In the genomic region with DNA sequence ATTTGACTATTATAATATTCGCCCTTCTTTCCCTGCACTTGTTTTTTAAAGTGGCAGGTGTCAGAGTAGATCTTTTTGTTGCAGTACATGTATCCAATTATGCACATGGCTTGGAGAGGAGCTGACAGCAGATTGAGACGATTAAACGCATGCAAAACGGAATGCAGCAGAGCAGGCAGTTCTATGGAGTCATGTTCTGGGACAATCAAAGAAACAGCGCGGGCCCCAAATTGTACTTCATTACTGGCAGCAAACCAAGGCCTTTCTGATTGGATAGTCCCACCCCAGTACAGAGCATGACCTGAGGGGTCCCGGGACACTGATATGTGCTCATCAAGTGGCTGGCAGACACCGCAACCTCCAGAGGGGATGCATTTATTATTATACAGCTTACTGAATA, we compare ENCODE assay signal across 19 mouse cellular contexts.
A peak's percentile ranks its signal among the peaks of the same experiment; 100 is the strongest.
DNase-seq lines count a peak whose midpoint lies in the region; ATAC-seq and TF ChIP-seq lines count a peak whose summit lies in the region.
"Had no signal": no experiment of that assay in that cellular context is flagged by ENCODE, and none has a peak within 500 bp of the region (broad histone marks: within the 10 kb centered on the region; RNA-seq: fewer than 3 reads in every experiment).

No protein-coding gene starts in this region.

- H3K9me3 ChIP-seq in forebrain, embryonic 13.5 days (replicated peaks): no peaks in the 10 kb centered on the region
- no peaks in the 10 kb centered on the region for H3K9me3 ChIP-seq in forebrain, embryonic 10.5 days
- no peaks in the 10 kb centered on the region for H3K9me3 ChIP-seq in forebrain, embryonic 16.5 days (ENCODE audit: control insufficient read depth, low read length)
- no peaks in the 10 kb centered on the region for H3K9me3 ChIP-seq in midbrain, embryonic 16.5 days (replicated peaks; ENCODE audit: control insufficient read depth, low read length, poor library complexity, severe bottlenecking)
- no peaks in the 10 kb centered on the region for H3K9me3 ChIP-seq in intestine, postnatal 0 days (ENCODE audit: control insufficient read depth)
- H3K9me3 ChIP-seq: embryonic facial prominence, embryonic 15.5 days; heart, embryonic 13.5 days; limb, embryonic 15.5 days had no signal

- peak; percentile 75 for ATAC-seq in forebrain, embryonic 13.5 days
- peak; percentile 79 for ATAC-seq in forebrain, embryonic 16.5 days
- ATAC-seq in midbrain, embryonic 16.5 days: peak; percentile 72
- ATAC-seq in intestine, postnatal 0 days: no peak

- H3K4me2 ChIP-seq in forebrain, embryonic 13.5 days: no peak overlapping the region
- no peak overlapping the region for H3K4me2 ChIP-seq in forebrain, embryonic 16.5 days (ENCODE audit: low read length)
- H3K4me2 ChIP-seq in midbrain, embryonic 16.5 days (ENCODE audit: low read length): no peak overlapping the region
- no peak overlapping the region for H3K4me2 ChIP-seq in intestine, postnatal 0 days (replicated peaks; ENCODE audit: low read depth)
- H3K4me2 ChIP-seq: embryonic facial prominence, embryonic 15.5 days; heart, embryonic 13.5 days; limb, embryonic 15.5 days had no signal

- H3K27ac ChIP-seq in forebrain, embryonic 13.5 days: no peak overlapping the region
- H3K27ac ChIP-seq in forebrain, embryonic 10.5 days: no peak overlapping the region
- H3K27ac ChIP-seq in forebrain, embryonic 16.5 days (ENCODE audit: low read length): no peak overlapping the region
- no peak overlapping the region for H3K27ac ChIP-seq in midbrain, embryonic 16.5 days (ENCODE audit: low read length)
- no peak overlapping the region for H3K27ac ChIP-seq in intestine, postnatal 0 days (ENCODE audit: low read depth, low read length)
- H3K27ac ChIP-seq: embryonic facial prominence, embryonic 15.5 days; heart, embryonic 13.5 days; limb, embryonic 15.5 days had no signal

- no peak for DNase-seq in forebrain, embryonic 10.5 days (ENCODE audit: extremely low spot score, low spot score)
- DNase-seq in brain, embryonic 14.5 days (ENCODE audit: low read depth): peak; percentile 73
- DNase-seq in heart, postnatal 14 days: no peak
- DNase-seq: adrenal gland, adult 2 months; cerebellum, adult 11 months; heart, adult 11 months; heart, postnatal 4 days; kidney, adult 18-20 months; kidney, postnatal 14 days; lung, postnatal 14 days; thymus, postnatal 36 days had no signal

- 33% methylated on average over 8 of the region's 8 CpGs for WGBS in forebrain, embryonic 13.5 days
- WGBS in forebrain, embryonic 10.5 days: 70% methylated on average over 8 of the region's 8 CpGs
- 26% methylated on average over 8 of the region's 8 CpGs for WGBS in forebrain, embryonic 16.5 days
- WGBS in midbrain, embryonic 16.5 days: 21% methylated on average over 8 of the region's 8 CpGs
- WGBS in intestine, postnatal 0 days: 63% methylated on average over 8 of the region's 8 CpGs

- TF ChIP-seq CTCF in brain, embryonic 14.5 days (IDR thresholded peaks at IDR 0.05; ENCODE audit: borderline replicate concordance, extremely low read depth, insufficient read depth, insufficient read length): no peak
- no peak for TF ChIP-seq CTCF in intestine, postnatal 0 days (IDR thresholded peaks at IDR 0.05; ENCODE audit: low read depth)

- TF ChIP-seq POLR2A in brain, embryonic 14.5 days (IDR thresholded peaks at IDR 0.05; ENCODE audit: borderline replicate concordance, extremely low read depth, insufficient read depth, insufficient read length, poor library complexity, severe bottlenecking): no peak

- intact Hi-C loops in heart, postnatal 14 days (cut with DNase I): no loop called here

- H3K36me3 ChIP-seq in forebrain, embryonic 13.5 days (ENCODE audit: poor library complexity, severe bottlenecking): no peaks in the 10 kb centered on the region
- H3K36me3 ChIP-seq in forebrain, embryonic 10.5 days (replicated peaks): no peaks in the 10 kb centered on the region
- no peaks in the 10 kb centered on the region for H3K36me3 ChIP-seq in forebrain, embryonic 16.5 days (ENCODE audit: control insufficient read depth, insufficient read depth)
- no peaks in the 10 kb centered on the region for H3K36me3 ChIP-seq in midbrain, embryonic 16.5 days (ENCODE audit: control insufficient read depth, insufficient read depth, low read length)
- H3K36me3 ChIP-seq in intestine, postnatal 0 days (ENCODE audit: control insufficient read depth, insufficient read depth): no peaks in the 10 kb centered on the region
- H3K36me3 ChIP-seq: embryonic facial prominence, embryonic 15.5 days; heart, embryonic 13.5 days; limb, embryonic 15.5 days had no signal

- H3K27me3 ChIP-seq in forebrain, embryonic 13.5 days: no peaks in the 10 kb centered on the region
- H3K27me3 ChIP-seq in forebrain, embryonic 10.5 days (ENCODE audit: poor library complexity, severe bottlenecking): peaks cover 8% of the 10 kb centered on the region
- H3K27me3 ChIP-seq in forebrain, embryonic 16.5 days (replicated peaks; ENCODE audit: control insufficient read depth, insufficient read depth, low read length): no peaks in the 10 kb centered on the region
- H3K27me3 ChIP-seq in midbrain, embryonic 16.5 days (ENCODE audit: control insufficient read depth, insufficient read depth, low read depth, low read length): no peaks in the 10 kb centered on the region
- no peaks in the 10 kb centered on the region for H3K27me3 ChIP-seq in intestine, postnatal 0 days (replicated peaks; ENCODE audit: control insufficient read depth, insufficient read depth, low read length)
- H3K27me3 ChIP-seq: CH12.LX; embryonic facial prominence, embryonic 15.5 days; heart, embryonic 13.5 days; limb, embryonic 15.5 days had no signal

- no peak overlapping the region for H3K9ac ChIP-seq in forebrain, embryonic 13.5 days
- no peak overlapping the region for H3K9ac ChIP-seq in forebrain, embryonic 16.5 days (replicated peaks; ENCODE audit: low read depth, low read length)
- no peak overlapping the region for H3K9ac ChIP-seq in midbrain, embryonic 16.5 days (ENCODE audit: low read depth, low read length)
- no peak overlapping the region for H3K9ac ChIP-seq in intestine, postnatal 0 days (ENCODE audit: low read depth, low read length)
- H3K9ac ChIP-seq: embryonic facial prominence, embryonic 15.5 days; heart, embryonic 13.5 days; limb, embryonic 15.5 days had no signal

- H3K4me1 ChIP-seq in forebrain, embryonic 13.5 days: peaks cover 28% of the 10 kb centered on the region
- H3K4me1 ChIP-seq in forebrain, embryonic 10.5 days: peaks cover 73% of the 10 kb centered on the region
- peaks cover 7% of the 10 kb centered on the region; the same call in 1 of the 2 replicates for H3K4me1 ChIP-seq in forebrain, embryonic 16.5 days (replicated peaks; ENCODE audit: control insufficient read depth, insufficient read depth, low read length)
- peaks cover 13% of the 10 kb centered on the region for H3K4me1 ChIP-seq in midbrain, embryonic 16.5 days (ENCODE audit: control insufficient read depth, insufficient read depth, low read length)
- H3K4me1 ChIP-seq in intestine, postnatal 0 days (replicated peaks; ENCODE audit: control insufficient read depth, insufficient read depth, low read length): no peaks in the 10 kb centered on the region

- H3K4me3 ChIP-seq in forebrain, embryonic 13.5 days: no peak overlapping the region
- H3K4me3 ChIP-seq in forebrain, embryonic 10.5 days: no peak overlapping the region
- H3K4me3 ChIP-seq in forebrain, embryonic 16.5 days (replicated peaks; ENCODE audit: low read length): no peak overlapping the region
- H3K4me3 ChIP-seq in midbrain, embryonic 16.5 days (ENCODE audit: low read depth, low read length): no peak overlapping the region
- no peak overlapping the region for H3K4me3 ChIP-seq in intestine, postnatal 0 days (ENCODE audit: low read depth, low read length)
- H3K4me3 ChIP-seq: embryonic facial prominence, embryonic 15.5 days; heart, embryonic 13.5 days; limb, embryonic 15.5 days had no signal
